Mouse (Mus musculus) urinary bladder, postnatal 36 days (tissue): ENCODE measurements around the gene Pde4d.
A peak's percentile ranks its signal among the peaks of the same experiment; 100 is the strongest.

Source experiments
- DNase-seq, 2 experiments: peaks; one replicate each; pipeline ENCODE4 v3.0.0; 2022; ENCODE audit warnings: low spot score in 2 of 2, mixed read lengths in 1 of 2

Pde4d gene

DNA sequence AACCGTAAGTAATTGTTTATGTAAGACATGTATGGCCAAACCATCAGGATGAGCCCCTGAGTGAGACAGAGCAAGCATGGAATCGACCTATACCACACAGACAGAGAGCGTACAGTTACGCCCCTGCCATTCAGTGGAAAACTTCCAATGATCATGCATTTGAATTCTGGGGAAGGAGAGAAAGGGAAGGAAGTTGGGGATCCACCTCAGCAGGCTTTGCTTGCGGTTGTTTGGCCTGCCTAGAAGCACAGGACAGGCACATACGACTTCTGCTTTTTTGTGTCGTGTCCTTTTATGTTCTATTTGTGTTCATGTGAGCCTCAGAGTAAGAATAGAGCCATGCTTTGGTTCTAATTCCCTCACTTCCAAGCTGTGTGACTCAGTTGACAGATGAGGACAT is 849.1 kb downstream of the Pde4d start:
- DNase-seq = no peak

DNA sequence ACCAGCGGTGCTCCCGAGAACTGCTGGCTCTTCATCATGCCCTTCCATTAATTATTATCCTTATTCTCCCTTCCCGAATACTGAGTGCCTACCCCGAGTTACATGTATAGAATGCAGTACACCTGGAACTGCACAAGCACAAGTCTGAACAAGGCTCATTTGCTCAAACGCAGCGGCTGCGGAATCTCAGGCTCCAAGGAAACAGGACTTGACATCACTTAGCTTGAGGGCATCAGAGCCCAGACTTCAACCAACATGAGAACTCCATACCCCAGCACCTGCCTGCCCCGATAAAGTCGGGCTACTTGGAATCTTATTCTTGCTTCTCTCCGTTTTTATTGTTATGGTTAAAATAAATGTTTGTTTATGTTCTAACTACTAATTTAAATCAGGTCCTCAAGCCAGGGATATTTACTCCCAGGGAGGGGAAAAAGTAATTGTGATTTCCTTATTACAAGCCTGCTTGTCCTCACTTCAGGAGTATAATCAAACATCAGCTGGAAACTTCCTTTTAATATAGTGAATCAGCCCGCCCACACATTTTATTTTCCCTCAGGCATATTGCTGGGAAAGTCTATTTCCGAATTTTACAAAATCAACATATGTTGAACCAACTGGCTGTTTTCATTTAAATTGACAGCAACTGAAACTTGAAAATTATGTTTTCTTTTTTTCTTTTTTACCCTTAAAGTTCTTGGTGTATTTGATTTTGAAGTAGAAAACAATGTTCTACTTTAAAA is 849.9 kb downstream of the Pde4d start:
- no peak for DNase-seq

DNA sequence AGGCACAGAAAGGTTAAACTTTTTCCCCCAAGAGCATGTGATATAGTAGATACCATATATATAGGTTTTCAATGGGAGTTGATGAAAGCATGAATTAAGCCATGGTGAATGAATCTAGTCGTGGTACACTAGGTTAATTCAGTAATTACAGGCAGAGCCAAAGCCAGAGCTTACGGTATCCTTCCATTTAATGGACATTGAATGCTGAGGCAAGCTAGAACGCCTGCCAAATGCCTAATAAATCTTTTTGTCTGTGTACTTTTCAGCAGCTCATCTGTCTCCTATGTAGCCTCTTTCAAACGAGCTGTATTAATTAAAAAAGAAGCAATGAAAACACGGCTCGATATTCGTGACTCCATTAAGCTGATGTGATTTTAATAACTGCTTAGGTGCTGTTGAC is 862.8 kb downstream of the Pde4d start:
- no peak for DNase-seq

DNA sequence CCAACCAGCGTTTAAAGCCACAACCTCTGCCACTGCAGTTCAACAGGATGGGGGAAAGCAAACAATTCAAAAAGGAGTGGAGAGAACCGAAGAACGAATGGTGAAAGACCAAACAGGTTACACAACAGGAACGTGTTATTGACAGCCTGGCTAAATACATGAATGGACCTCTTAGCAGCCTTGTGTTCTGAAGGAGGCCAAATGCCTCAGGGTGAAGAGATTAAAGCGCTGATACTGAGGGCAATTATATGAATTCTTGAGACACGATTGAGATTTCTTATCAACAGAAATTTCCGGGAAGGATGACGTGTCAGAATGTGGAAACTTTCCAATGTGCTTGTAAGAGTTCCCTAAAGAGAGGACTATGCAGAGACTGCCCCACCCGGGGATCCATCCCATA is 865.9 kb downstream of the Pde4d start:
- DNase-seq = no peak

DNA sequence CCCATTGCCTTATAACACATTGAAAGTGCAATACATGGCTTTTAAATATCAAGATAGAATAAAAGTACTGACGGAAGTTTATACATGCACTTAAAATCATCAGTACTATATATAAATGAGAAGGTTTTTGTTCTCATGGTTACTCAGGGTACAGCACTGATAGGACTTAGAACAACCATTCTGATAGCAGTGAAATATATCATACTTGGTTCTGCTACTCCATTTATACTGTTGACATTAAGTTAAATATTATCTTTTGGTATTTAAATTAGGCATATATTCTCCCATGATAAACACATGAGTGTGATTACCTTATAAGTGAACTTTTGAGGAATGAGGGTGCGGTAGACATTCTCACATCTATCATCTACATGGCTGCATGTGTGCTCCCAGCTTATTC is 867.9 kb downstream of the Pde4d start:
- no peak for DNase-seq

DNA sequence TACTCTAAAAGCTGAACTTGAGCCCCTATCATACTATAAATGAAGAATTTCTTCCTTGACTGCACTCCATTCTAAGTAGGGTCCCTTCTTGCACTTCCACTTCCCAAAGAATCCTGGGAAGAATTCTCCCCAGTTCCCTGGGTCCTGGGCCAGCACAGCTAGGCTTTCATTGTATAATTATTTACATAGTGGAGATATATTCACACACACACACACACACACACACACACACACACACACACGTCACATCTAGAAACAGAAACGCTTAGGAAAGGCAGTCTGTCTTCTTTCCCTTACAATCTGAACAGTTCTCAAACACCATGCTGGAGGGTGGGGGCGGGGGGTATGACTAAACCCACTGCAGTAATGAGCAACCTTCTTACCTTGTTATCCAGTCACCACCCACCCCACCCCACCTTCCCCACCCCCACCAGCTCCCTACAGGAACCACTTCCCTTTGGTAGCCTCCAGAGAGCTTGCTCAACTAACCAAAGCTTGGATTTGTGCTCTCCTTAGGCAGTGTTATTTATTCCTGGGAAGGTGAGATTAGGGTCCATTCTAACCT is 868.8 kb downstream of the Pde4d start:
- no peak for DNase-seq

DNA sequence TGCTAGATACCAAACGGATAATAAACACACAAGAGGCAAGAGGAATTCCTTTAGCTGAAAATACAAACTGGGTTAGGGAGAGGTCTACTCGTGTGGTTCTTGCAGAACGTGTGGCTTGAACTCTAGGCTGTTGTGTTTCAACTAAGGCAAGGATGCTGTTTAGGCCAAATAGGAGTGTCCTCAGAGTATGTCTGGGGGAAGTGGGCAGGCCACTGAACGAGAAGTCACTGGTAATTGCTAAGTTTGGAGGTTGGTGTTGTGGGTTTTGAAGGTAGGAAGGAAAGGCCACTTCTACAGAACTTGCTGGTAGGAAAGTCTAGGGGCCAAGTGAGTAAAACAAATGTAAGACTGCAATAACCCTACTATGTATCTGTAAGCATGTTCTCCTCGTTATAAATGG is 876.3 kb downstream of the Pde4d start:
- DNase-seq = no peak

DNA sequence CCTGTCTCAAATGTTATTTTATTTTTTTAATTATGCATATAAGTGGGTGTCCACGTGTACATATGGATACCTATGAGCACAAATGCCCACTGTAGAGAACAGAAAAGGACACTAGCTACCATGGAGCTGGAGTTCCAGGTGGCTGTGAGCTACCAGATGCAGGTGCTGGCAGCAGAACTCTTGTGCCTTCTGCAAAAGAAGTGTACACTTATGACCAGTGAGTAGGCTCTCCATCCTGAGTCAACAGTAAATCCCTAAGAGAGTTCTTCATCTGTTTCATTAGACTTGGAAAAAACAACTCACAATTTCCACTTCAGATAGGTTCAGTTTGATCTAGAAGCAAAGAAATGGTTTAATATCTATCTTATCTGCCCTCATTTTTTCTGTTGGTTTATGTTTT is 881.8 kb downstream of the Pde4d start:
- no peak for DNase-seq

DNA sequence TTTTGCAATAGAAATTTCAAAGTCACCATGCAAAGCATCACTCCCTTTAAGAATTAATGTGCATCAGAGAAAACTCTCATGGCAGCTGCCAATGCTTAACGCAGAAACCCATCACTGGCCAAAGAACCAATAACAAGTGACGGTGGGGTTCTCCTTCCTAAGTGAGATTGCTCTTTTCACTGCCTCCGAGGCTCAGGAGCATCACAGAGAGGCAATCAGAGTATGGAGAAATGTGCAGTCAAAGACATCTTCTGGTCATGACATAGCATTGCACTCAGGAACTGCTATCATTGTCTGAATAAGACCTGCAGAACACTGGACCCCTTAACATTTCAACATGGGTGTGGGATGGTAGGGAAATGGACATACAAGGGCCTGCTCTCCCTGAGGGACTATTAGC is 892.2 kb downstream of the Pde4d start:
- DNase-seq = no peak

DNA sequence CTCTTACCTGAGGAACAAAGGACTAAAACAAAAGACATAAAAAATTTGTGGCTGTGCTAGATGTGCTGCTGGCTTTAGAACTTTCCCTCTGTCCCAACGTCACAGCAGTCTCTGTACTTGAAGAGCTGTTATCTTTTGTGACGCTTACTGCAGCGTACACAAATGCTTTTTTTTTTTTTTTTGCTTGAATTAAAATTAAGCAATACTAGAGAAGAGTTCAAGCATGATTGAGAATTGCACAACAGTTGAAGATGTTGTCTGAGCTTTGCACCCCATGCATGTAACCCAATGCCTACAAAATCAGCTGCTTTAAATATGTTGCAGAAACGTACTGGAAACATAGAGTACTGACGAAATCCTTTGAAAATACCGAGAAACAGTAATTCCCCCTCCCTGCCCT is 892.7 kb downstream of the Pde4d start:
- no peak for DNase-seq

DNA sequence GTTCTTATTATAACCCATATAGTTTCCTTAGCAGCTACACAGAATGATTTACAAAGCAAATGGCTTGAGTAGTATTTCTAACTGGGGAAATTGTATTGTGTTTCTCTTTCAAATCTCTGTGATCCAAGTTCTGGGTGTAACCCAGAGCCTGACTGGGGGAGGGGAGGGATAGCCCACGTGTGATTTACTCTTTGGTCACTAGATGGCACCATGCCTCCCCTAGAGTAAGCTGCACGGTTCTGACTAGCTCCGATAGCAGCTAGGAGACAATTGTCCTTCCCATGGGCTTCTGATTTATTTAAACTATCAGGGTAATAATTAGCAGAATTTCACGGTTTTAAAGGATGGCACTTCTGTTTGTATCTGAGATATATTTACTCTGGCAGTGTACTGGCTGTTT is 893.8 kb downstream of the Pde4d start:
- peak; percentile 65 to 74 for DNase-seq

DNA sequence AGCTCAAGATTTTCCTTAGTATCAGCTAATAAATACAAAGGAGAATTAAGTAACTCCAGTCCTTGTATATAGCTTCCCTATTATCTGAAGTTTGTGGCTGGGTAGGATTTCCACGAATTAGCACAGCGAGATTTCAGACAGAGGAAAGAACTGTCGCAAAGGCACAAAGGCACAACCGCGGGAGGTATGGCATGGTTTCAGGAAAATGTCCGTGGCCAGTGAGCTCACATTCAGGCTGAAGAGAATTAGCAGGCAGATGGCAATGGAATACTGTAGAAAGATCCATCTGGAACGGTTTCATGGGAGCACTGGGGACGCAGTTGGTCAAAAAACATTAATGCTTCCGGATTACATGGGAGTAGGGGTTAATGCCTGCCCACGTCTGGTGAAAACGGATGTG is 898.0 kb downstream of the Pde4d start:
- DNase-seq = no peak

DNA sequence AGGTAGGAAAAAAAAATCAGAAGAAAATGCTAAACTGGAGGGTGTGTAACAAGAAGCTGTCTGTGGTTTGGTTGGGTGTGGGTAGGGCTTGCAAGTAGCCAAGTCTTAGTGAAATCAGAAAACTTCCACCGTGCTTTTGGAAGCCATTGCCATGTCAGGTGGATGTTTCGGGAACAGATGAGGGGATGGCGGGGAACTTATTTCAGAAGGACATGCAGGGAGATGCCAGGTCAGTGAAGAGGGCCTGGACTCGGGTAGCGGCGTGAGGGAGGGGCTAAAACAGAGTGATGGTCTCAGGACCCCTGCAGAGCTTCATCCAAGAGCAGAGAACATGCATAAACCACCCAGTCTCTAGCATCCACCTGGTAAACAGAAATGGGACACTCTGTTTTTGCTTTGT is 898.6 kb downstream of the Pde4d start:
- DNase-seq = no peak

DNA sequence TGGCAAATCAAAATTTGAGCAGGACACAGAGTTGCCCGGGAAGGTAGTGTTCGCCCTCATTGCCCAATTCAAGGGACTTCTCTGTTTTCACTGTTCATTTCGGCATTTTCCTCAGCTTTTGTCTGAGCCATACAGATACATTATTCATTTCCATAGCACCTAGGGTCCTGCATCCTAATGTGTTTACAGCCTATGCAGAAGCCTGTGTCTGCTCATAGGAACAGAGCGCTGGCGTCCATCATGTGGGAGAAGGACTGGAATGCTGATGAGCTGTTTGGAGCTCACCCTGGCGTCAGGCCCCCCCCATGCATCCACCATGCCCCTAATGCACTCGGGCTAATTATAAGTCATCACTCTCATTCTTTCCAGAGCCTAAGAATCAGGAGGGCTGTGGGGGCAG is 900.4 kb downstream of the Pde4d start:
- no peak for DNase-seq

DNA sequence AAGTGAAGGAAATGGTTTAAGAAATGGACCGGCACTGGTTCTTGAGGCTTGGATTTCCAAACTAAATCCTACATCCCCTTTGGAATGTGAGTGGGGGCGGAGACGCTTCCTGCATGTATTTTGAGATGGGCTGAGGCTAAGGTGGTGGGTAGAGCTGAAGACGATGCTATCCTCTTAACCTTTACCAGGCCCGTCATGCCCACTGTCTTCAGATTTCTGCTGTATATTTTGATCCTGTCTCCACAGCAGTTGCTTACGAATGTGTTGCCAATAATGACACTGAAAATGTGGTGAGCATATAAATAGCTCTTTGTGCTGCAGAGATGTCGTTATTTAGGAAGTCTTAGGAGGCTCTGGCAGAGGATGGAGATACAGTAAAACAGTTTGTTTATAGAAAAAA is 904.3 kb downstream of the Pde4d start:
- no peak for DNase-seq

DNA sequence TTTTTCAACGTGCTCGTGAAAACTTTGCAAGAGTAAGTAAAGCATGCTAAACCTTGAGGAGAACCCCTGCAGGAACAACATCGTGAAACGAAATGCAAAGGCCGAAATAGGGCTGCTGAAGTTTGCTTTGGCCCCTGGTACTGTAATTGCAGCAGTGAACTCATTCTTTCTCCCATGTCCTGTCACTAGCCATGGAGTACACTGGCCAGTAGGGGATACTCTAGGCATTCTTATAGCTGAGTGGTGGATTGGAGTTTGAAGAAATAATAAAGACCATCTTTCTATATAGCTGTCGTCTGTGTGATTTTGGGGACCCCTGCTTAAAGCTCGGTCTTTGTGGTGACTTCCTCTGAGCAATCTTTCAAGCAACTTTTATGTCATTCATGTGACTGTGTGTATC is 906.5 kb downstream of the Pde4d start:
- no peak for DNase-seq

DNA sequence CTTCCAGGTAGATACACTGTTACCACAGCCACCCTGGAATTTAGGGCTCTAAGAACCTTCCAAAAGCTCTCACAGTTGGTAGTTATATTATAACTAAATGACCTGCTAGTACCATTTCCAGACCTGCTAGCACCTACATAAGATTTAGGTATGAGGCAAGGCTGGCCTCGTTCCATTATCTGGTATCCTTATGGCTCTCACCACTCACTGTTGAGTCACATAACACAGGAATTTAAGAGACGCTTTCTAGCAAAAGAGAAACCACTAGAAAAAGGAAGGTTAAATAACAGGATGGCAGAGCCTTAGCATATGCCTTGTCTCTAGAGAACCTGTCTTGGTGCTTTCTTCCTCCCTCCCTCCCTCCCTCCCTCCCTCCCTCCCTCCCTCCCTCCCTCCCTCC is 910.2 kb downstream of the Pde4d start:
- no peak for DNase-seq

DNA sequence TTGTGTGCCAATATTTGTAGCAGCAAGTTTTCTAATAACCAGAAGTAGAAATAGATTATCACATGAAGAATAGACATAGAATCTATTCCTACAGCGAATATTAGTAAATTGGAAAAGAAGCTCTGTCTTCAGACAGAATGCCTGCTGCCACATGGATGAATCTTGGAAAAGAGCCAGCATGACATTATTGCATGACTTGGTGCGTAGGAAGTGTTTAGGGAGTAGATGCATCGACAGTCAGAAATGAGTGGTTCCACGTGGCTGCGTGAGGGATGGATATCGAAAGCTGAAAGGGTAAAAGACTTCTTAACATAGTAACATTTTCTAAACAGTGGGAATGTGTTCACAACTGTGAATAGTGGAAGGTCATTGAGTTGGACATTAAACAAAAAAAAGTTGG is 912.6 kb downstream of the Pde4d start:
- DNase-seq = no peak

DNA sequence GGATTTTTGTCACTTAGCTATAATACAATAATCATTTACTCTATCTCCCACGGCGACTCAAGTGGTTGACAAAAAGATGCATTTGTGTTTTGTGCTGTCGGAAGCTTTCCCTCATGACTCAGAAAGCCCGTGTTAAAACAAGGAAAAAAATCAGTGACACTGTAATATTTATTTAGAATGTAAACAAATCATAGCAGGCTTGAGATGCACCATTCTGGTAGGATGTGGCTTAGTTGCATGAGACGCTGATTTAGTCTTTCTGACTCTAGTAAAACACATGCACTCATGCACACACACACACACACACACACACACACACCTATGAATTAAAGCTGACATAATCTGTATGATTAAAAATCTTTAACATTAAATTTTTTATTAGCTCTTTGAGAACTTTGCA is 924.7 kb downstream of the Pde4d start:
- DNase-seq = no peak

DNA sequence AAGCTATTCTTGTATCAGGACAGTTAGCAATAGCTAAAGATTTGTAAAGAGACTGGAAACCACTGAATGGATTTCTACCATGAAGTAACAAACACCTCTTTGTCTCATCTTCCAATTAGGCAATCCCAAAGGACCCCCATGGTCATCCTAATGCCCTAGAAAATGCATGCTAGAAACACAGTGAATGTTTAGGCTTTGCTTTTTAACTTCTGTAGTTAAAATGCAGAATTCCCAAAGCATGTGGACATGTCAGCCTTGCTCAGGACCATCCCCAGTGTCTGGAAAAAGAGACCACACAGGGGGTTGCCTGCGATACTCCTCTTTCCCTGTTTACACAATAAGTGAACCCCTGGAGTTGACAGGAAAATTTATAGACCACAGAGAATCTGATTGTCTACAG is 926.9 kb downstream of the Pde4d start:
- DNase-seq = no peak

DNA sequence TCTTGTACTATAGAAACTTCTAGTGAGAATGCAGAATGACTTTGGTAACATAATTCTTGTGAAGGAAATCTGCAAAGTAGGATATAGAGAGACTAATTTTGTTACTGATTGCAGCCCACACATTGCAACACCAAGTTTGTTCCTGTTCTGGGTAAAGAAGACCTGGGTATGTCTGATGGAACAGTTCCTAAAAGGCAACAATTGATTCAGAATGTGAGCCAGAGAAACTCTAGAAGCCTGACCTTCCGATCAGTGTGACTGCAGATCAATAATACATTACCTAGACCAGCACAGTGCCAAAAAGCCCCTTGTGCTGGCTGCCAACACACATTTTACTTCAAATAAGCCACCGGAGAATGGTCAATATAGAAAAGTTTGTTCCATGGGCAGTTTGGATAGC is 930.4 kb downstream of the Pde4d start:
- no peak for DNase-seq

DNA sequence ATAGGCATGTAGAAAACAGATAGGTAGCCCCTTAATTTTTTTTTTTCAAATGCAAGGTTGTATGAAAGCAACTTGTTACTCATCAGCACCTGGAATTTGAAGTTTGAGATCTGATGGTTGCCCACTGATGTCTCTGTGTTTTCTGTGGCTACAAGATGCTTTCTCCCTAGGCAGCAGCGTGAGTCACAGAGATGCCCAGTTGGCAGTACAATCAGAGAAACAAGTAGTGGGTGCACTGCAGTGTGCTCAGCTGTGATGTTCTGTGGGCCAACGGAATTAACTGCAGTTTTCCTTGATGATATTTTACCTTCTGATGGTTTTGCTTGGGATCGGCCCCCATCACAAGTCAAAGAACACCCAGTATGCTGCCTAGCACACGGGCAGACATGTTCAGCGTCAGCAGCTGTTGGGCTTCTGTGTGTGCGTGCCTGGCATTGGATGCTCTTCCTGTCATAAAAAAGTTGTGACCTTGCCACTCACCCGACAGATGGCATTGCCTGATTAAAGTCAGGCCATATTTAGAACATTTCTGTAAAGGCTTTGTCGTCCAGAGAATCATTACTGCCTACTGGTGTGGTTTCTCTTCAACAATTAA is 939.0 kb downstream of the Pde4d start:
- DNase-seq = no peak

DNA sequence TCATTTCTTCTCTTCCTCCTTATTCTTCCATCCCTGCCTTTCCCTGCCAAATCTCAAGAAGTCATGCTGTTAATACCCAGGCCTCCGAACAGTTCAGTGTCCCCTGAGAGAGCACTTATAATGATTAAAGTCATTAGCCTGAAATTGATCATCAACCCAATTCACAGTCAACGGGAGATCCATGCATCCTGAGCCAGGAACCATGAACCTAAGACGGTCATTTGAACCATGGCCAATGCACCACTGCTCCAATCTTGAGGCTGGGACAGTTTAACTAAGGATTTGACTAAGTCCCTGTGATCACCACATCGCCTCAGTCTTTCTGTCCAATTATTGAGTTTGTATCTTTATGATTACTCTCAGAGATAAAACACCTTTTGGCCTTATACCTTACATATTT is 952.6 kb downstream of the Pde4d start:
- DNase-seq = no peak

DNA sequence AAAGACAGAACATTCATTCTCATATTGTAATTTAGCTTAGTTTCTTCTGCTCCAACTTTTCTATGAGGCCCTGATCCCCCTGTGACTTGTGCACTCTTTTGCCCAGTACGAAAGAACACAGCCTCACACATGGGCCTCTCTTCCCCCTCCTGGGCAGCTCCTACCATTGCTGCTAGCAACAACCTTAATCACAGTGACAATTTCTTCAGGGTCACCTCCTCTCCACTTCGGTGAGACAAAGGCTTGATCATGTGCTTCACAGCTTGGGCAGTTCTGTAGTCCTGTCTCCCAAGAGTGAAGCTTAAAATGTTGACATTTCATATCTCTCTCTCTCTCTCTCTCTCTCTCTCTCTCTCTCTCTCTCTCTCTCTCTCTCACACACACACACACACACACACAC is 953.2 kb downstream of the Pde4d start:
- DNase-seq = no peak
